ENCODE assay signal across 7 mouse cellular contexts in the genomic region with DNA sequence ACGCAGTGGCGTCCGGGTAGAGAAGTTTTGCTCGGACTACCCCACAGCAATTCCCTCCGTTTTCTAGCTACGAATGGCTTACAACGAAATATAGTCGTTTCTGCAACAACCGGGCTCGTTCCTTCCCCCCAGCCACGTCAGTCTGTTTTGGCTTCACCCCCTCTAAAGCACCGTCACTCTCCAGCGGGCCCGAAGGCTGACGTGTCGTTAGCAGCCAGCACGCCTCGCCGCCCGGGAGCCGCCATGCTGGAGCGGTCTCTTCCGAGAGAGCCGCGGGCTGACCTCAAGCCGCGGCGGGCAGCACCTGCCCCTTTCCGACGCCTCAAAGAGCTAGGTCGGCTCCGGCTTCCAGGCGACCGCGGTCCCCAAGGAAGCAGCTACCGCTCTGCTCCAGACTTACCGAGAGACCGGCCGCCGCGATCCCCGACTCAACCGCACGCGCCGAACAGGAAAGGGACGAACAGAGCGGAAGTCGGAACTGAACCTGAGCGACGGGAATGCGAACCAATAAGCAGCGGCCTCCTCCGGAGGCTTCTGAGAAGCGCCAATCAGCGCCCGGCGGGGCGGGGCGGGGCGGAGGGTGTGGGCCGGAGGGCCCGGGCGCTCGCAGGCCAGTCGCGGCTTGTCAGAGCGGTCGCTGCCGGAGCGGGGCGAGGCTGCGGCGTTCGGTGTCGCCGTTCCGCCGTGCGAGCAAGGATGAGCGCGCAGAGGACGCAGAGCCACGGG. TPM values are rescaled to one million over a fixed set of nuclear protein-coding genes. Genes with fewer than 3 reads are reported as not detected.
DNase-seq lines count a peak whose midpoint lies in the region; ATAC-seq lines count a peak whose summit lies in the region.

A gene (minus strand): TSS at position 501 of the 726 bp plus-strand sequence.
A gene (plus strand): TSS at position 575 of the 726 bp plus-strand sequence.

- no peaks in the 10 kb centered on the region for H3K9me3 ChIP-seq in embryonic facial prominence, embryonic 12.5 days
- no peaks in the 10 kb centered on the region for H3K9me3 ChIP-seq in limb, embryonic 11.5 days (ENCODE audit: control insufficient read depth, low read length)
- H3K9me3 ChIP-seq in midbrain, embryonic 14.5 days (ENCODE audit: control insufficient read depth, low read length): no peaks in the 10 kb centered on the region

- ATAC-seq in embryonic facial prominence, embryonic 12.5 days (ENCODE audit: insufficient number of reproducible peaks, insufficient read depth, low FRiP score, low TSS enrichment): peak; percentile 99
- ATAC-seq in limb, embryonic 11.5 days (ENCODE audit: insufficient number of reproducible peaks, low FRiP score, low TSS enrichment, low read depth): peak; percentile 99
- peak; percentile 100 for ATAC-seq in midbrain, embryonic 14.5 days (ENCODE audit: low FRiP score, low TSS enrichment)

- H3K27ac ChIP-seq in embryonic facial prominence, embryonic 12.5 days: peak within 1 kb of the TSS; percentile 89
- H3K27ac ChIP-seq in limb, embryonic 11.5 days (replicated peaks; ENCODE audit: low read depth, low read length): peak within 1 kb of the TSS; percentile 73
- H3K27ac ChIP-seq in midbrain, embryonic 14.5 days (replicated peaks; ENCODE audit: low read depth, low read length): peak within 1 kb of the TSS; percentile 91

- H3K4me1 ChIP-seq in embryonic facial prominence, embryonic 12.5 days: peaks cover 18% of the 10 kb centered on the region
- H3K4me1 ChIP-seq in limb, embryonic 11.5 days (ENCODE audit: control insufficient read depth, insufficient read depth, low read length): peaks cover 7% of the 10 kb centered on the region
- peaks cover 16% of the 10 kb centered on the region for H3K4me1 ChIP-seq in midbrain, embryonic 14.5 days (ENCODE audit: control insufficient read depth, insufficient read depth, low read length)

- peaks cover 19% of the 10 kb centered on the region for H3K36me3 ChIP-seq in embryonic facial prominence, embryonic 12.5 days
- H3K36me3 ChIP-seq in limb, embryonic 11.5 days (ENCODE audit: control insufficient read depth, insufficient read depth, low read length): peaks cover 2% of the 10 kb centered on the region
- H3K36me3 ChIP-seq in midbrain, embryonic 14.5 days (ENCODE audit: control insufficient read depth, insufficient read depth, low read length): peaks cover 15% of the 10 kb centered on the region

- under 1% methylated on average over 84 of the region's 84 CpGs for WGBS in embryonic facial prominence, embryonic 12.5 days
- WGBS in limb, embryonic 11.5 days: under 1% methylated on average over 79 of the region's 84 CpGs
- under 1% methylated on average over 83 of the region's 84 CpGs for WGBS in midbrain, embryonic 14.5 days

- peak within 1 kb of the TSS; percentile 89 for H3K4me2 ChIP-seq in embryonic facial prominence, embryonic 12.5 days (replicated peaks)
- H3K4me2 ChIP-seq in limb, embryonic 11.5 days (ENCODE audit: low read depth, severe bottlenecking): peak within 1 kb of the TSS; percentile 94
- peak within 1 kb of the TSS; percentile 95 for H3K4me2 ChIP-seq in midbrain, embryonic 14.5 days (ENCODE audit: low read length)

- peak; percentile 100 for DNase-seq in adrenal gland, postnatal 25 days
- DNase-seq in heart, adult 11 months: peak; percentile 100
- DNase-seq in kidney, adult 18-20 months: peak; percentile 99
- DNase-seq in limb, embryonic 11.5 days (ENCODE audit: low spot score): peak; percentile 98
- DNase-seq in midbrain, embryonic 14.5 days: peak; percentile 99
- DNase-seq in spleen, adult 18-20 months: peak; percentile 96 to 99

- H3K9ac ChIP-seq in embryonic facial prominence, embryonic 12.5 days: peak within 1 kb of the TSS; percentile 89
- peak within 1 kb of the TSS; percentile 89 for H3K9ac ChIP-seq in limb, embryonic 11.5 days (ENCODE audit: low read length)
- H3K9ac ChIP-seq in midbrain, embryonic 14.5 days (replicated peaks; ENCODE audit: low read length): peak within 1 kb of the TSS; percentile 88

- peak within 1 kb of the TSS; percentile 91 for H3K4me3 ChIP-seq in embryonic facial prominence, embryonic 12.5 days
- peak within 1 kb of the TSS; percentile 93 for H3K4me3 ChIP-seq in limb, embryonic 11.5 days (ENCODE audit: low read depth, low read length)
- peak within 1 kb of the TSS; percentile 87 for H3K4me3 ChIP-seq in midbrain, embryonic 14.5 days (replicated peaks; ENCODE audit: low read depth, low read length)

- H3K27me3 ChIP-seq in embryonic facial prominence, embryonic 12.5 days: no peaks in the 10 kb centered on the region
- no peaks in the 10 kb centered on the region for H3K27me3 ChIP-seq in limb, embryonic 11.5 days (ENCODE audit: control insufficient read depth, insufficient read depth, low read length)
- no peaks in the 10 kb centered on the region for H3K27me3 ChIP-seq in midbrain, embryonic 14.5 days (ENCODE audit: control insufficient read depth, insufficient read depth, low read length)

RNA-seq across cellular contexts. Expression of the first gene that starts in this region (rescaled TPM):
- total RNA-seq in adrenal gland, postnatal 25 days (2021): 574 and 660 TPM in 2 replicates
- 491 and 498 TPM in 2 replicates for polyA plus RNA-seq in embryonic facial prominence, embryonic 12.5 days (2016; fragmentation: Nextera tagmentation; extraction: Ambion mirVana)
- 561 and 598 TPM in 2 replicates for polyA plus RNA-seq in limb, embryonic 11.5 days (2014; fragmentation: Nextera tagmentation; extraction: Ambion mirVana)
- polyA plus RNA-seq in midbrain, embryonic 14.5 days (2014; fragmentation: Nextera tagmentation; extraction: Ambion mirVana): 340 and 383 TPM in 2 replicates

RNA-seq across cellular contexts. Expression of the second gene that starts in this region (rescaled TPM):
- 48.4 and 54.3 TPM in 2 replicates for total RNA-seq in adrenal gland, postnatal 25 days (2021)
- polyA plus RNA-seq in embryonic facial prominence, embryonic 12.5 days (2016; fragmentation: Nextera tagmentation; extraction: Ambion mirVana): 56.9 TPM in 2 replicates
- polyA plus RNA-seq in limb, embryonic 11.5 days (2014; fragmentation: Nextera tagmentation; extraction: Ambion mirVana): 32.3 and 33.6 TPM in 2 replicates
- polyA plus RNA-seq in midbrain, embryonic 14.5 days (2014; fragmentation: Nextera tagmentation; extraction: Ambion mirVana): 37.6 and 39.9 TPM in 2 replicates

Comparison
In these comparisons a context has a peak if more than half of its experiments do, and no peak if none do; other contexts are left out.
1. Peak in every context shown above with its lines: DNase-seq, ATAC-seq, H3K4me3 ChIP-seq and H3K27ac ChIP-seq.